Mouse (Mus musculus) hindbrain, postnatal 0 days (tissue): ENCODE data around the gene Mtmr4. TPM values are rescaled to one million over a fixed set of nuclear protein-coding genes. Genes with fewer than 3 reads are reported as not detected.

Experiments
- ATAC-seq: fragments of 200-750 bp; cut with Nextera tagmentation; 2 replicates; pipeline ENCODE4 v1.8.0; 2017; ENCODE audit warnings: mild to moderate bottlenecking, moderate TSS enrichment, moderate library complexity
- DNase-seq: peaks from one replicate; pipeline ENCODE4 v3.0.0-alpha.2; 2015; ENCODE audit warnings: low spot score
- H3K27ac ChIP-seq: fragments of 300-500 bp; sonication (generic); 2 replicates; pipeline ENCODE4 v1.5.1; 2014; ENCODE audit warnings: mild to moderate bottlenecking
- H3K27me3 ChIP-seq: fragments of 300-500 bp; sonication (generic); 2 replicates; pipeline ENCODE4 v1.6.1; 2014; ENCODE audit warnings: low read length, mixed read lengths; ENCODE audit not compliant: insufficient read depth
- H3K36me3 ChIP-seq: fragments of 300-500 bp; sonication (generic); 2 replicates; pipeline ENCODE4 v1.6.1; 2014; ENCODE audit warnings: low read length, mixed read lengths; ENCODE audit not compliant: insufficient read depth
- H3K4me1 ChIP-seq: fragments of 300-500 bp; sonication (generic); 2 replicates; pipeline ENCODE4 v1.6.1; 2014; ENCODE audit warnings: antibody characterized with exemption, low read length, mixed read lengths; ENCODE audit not compliant: insufficient read depth
- H3K4me2 ChIP-seq: fragments of 300-500 bp; sonication (generic); 2 replicates; pipeline ENCODE4 v1.6.1; 2014; ENCODE audit warnings: low read depth, mild to moderate bottlenecking, low read length, moderate library complexity, mixed read lengths
- H3K4me3 ChIP-seq: fragments of 300-500 bp; sonication (generic); 2 replicates; pipeline ENCODE4 v1.5.1; 2014; ENCODE audit warnings: low read length
- H3K9ac ChIP-seq: fragments of 300-500 bp; sonication (generic); replicated peaks from 2 replicates; pipeline ENCODE4 v1.6.1; 2014; ENCODE audit warnings: mild to moderate bottlenecking, low read length, moderate library complexity, mixed read lengths
- H3K9me3 ChIP-seq: fragments of 300-500 bp; sonication (generic); 2 replicates; pipeline ENCODE4 v1.6.1; 2016; ENCODE audit warnings: low read length, mixed read lengths
- CTCF ChIP-seq: IDR thresholded peaks from 2 replicates; pipeline ENCODE4 v1.5.1; 2016; ENCODE audit warnings: antibody characterized with exemption, control low read depth, low read depth
- WGBS: fragments of 180-500 bp; shearing (Covaris S2); extraction: QIAGEN DNeasy Blood & Tissue Kit; methylation state at CpG from one replicate; pipeline ENCODE4 v1.1.7; 2014; 5-methylcytosine and 5-hydroxymethylcytosine counted together
- polyA plus RNA-seq: library from polyadenylated mRNA; unstranded; fragments of >200 nt; fragmentation: Nextera tagmentation; extraction: Ambion mirVana; gene quantifications from 2 replicates; pipeline ENCODE4 v1.2.1, GENCODE M21; 2015
- total RNA-seq: library from RNA; depleted of rRNA; stranded (reverse); fragments of >200 nt; gene quantifications from 2 replicates; pipeline ENCODE4 v1.2.3, GENCODE M21; 2014

Mtmr4 gene
- total and polyA plus RNA-seq, 2 experiments from 2014 or later = 34.8 to 110 TPM

DNA sequence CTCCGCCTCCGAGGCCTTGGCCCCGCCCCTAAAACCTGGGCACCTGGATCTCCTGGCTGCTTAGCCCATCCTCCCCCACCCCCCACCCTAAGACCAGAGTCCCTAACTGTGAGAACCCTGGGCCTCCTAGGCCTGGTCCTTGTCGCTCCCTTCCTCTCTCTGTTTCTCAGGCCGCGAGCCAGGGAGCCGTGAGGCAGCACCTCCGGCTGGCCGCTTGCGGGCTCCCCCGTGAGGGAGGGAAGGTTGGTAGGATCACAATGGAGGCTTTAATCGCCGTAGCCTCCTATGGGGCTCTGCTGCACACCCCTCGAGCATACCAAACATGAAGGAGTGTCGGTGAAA lies 363 bp downstream of the Mtmr4 start:
- Histone ChIP-seq H3K9me3 (no peaks in the 10 kb centered on the region), H3K4me2 (peak overlapping the region; percentile 72), H3K4me3 (peak overlapping the region; percentile 70), H3K36me3 (peaks cover 3% of the 10 kb centered on the region; the same call in 1 of the 2 replicates), H3K9ac (peak overlapping the region; percentile 65), H3K27ac (peak overlapping the region; percentile 92), H3K27me3 (no peaks in the 10 kb centered on the region), H3K4me1 (peaks cover 32% of the 10 kb centered on the region)
- ATAC-seq = no peak
- DNase-seq = no peak
- no peak; the same call in 1 of the 2 replicates for TF ChIP-seq CTCF
- WGBS = 0% methylated on average over 15 of the region's 15 CpGs

DNA sequence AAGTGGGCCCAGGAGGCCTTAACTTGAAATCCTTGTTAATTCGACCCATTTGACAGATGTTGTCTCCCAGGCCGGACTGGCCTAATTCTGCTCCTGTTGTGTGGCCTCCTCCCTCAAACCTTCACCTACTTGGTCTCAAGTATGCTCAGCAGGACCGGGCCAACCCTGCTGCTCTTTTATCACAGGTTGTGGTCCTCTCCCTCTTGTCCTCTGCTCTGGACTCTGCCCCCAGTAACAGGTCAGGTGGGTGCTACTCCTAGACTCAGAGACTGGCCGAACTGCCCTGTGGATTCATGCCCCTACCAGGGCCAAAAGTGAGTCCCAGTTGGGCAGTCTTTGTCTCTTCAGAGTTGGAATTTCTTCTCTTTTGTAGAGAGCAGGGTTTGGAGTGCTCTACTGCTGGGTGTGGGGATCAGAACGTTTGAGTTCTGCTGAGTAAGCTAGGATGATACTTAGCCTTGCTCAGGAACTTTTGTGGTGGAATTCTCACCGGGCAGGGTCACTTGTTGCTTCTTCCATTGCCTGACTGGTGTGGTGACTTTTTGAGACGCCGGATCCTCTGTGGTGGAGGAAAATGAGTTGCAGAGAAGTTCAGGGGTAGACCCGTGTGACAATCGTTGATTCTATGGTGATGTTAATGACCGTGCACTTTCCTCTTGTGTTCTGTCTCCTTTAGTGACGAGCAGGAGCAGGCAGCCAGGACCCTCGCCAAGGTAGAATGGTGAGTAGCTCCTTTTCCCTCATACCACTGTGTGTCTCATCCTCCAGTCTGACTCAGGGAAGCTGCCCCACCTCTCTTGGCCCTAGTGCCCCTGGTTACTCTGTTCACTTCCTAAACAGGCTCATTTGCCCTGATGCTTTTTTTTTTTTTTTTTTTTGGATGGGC lies 994 bp downstream of the Mtmr4 start:
- Histone ChIP-seq H3K9me3 (no peaks in the 10 kb centered on the region), H3K4me1 (peaks cover 32% of the 10 kb centered on the region), H3K4me3 (peak overlapping the region; percentile 70), H3K4me2 (peak overlapping the region; percentile 72), H3K27ac (peak overlapping the region; percentile 92), H3K36me3 (peaks cover 9% of the 10 kb centered on the region; the same call in 1 of the 2 replicates), H3K9ac (peak overlapping the region; percentile 65), H3K27me3 (no peaks in the 10 kb centered on the region)
- no peak for TF ChIP-seq CTCF
- no peak for DNase-seq
- ATAC-seq = no peak
- 25% methylated on average over 13 of the region's 13 CpGs for WGBS

DNA sequence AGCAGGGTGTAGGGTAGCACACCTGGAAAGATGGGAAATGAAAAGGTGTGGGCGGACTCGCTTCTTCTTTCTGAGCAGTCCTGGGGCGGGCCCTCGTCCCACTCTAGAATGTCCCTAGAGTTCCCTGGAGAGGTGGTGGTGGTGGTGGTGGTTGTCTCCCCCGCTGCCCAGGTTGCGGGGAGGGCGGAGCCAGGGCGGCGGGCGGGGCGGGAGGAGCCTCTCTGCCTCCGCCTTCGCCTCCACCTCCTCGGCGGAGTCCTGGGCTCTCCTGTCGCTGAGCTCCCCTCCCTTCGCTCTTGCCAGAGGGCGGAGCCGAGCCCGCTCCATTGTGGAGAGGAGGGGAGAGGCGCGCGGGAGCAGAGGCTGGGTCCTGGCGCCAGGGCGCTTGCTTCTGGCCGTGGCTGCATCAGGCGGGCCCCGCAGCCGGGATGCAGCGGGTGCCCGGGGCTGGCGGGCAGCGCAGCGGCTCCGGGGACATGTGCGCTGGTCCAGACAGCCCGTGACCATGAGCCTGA lies 3.4 kb downstream of the Mtmr4 start:
- Histone ChIP-seq H3K27me3 (no peaks in the 10 kb centered on the region), H3K4me2 (peak overlapping the region; percentile 63), H3K9me3 (no peaks in the 10 kb centered on the region), H3K9ac (peak overlapping the region; percentile 84), H3K4me1 (peaks cover 25% of the 10 kb centered on the region), H3K36me3 (peaks cover 33% of the 10 kb centered on the region), H3K27ac (peak overlapping the region; percentile 77), H3K4me3 (peak overlapping the region; percentile 61)
- ATAC-seq (peak; percentile 48), DNase-seq (peak; percentile 92)
- TF ChIP-seq CTCF = no peak
- 3% methylated on average over 26 of the region's 37 CpGs for WGBS

DNA sequence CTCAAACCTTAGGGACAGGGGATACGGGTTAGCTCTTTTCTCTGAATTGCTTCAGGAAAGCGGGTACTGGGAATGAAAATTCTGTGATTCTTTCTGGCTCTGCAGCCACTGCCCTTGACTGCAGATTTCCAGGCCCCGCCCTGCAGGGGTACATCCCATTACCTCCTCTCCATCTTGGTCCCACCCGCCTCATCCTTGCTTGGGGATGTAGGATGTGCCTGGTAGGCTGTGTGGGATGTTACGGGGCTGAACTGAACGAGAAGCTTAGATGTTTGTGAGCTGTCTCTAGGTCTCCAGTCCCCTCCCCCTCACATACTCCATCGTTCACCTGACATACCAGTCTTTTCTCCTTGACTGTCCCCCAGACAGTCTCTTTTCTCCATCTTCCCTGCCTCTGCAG lies 4.0 kb downstream of the Mtmr4 start:
- DNase-seq (peak; percentile 27), ATAC-seq (no peak)
- WGBS = 4% methylated on average over 7 of the region's 7 CpGs
- peak; percentile 1; the same call in 1 of the 2 replicates for TF ChIP-seq CTCF
- Histone ChIP-seq H3K9me3 (no peaks in the 10 kb centered on the region), H3K4me3 (peak overlapping the region; percentile 61), H3K4me2 (peak overlapping the region; percentile 63), H3K27me3 (no peaks in the 10 kb centered on the region), H3K36me3 (peaks cover 39% of the 10 kb centered on the region), H3K9ac (peak overlapping the region; percentile 84), H3K4me1 (peaks cover 20% of the 10 kb centered on the region), H3K27ac (peak overlapping the region; percentile 77)

DNA sequence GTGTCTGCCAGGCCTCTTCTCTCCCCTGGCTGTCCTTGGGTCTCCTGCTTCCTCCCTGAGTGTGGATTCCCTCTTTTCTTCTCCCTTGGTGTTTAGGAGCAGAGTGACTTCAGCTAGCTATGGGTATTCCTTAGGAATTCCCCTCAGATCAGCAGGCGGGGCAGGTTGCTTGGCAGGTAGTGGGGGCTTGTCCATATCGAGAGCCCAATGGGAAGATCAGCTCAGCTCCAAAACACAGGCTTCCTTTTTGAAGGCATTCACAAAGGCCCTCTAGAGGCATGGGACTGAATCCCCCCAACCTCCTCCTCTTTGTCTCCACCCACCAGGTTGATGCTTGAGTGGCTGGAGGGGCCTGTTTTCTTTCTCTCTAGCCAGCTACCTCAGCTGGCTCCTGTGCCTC lies 4.5 kb downstream of the Mtmr4 start:
- Histone ChIP-seq H3K9ac (peak overlapping the region; percentile 84), H3K36me3 (peaks cover 42% of the 10 kb centered on the region), H3K4me3 (peak overlapping the region; percentile 61), H3K27me3 (no peaks in the 10 kb centered on the region), H3K27ac (peak overlapping the region; percentile 77), H3K4me1 (peaks cover 20% of the 10 kb centered on the region), H3K4me2 (peak overlapping the region; percentile 63), H3K9me3 (no peaks in the 10 kb centered on the region)
- WGBS = 12% methylated on average over 2 of the region's 2 CpGs
- ATAC-seq = no peak
- TF ChIP-seq CTCF = peak; percentile 52
- DNase-seq = peak; percentile 61

DNA sequence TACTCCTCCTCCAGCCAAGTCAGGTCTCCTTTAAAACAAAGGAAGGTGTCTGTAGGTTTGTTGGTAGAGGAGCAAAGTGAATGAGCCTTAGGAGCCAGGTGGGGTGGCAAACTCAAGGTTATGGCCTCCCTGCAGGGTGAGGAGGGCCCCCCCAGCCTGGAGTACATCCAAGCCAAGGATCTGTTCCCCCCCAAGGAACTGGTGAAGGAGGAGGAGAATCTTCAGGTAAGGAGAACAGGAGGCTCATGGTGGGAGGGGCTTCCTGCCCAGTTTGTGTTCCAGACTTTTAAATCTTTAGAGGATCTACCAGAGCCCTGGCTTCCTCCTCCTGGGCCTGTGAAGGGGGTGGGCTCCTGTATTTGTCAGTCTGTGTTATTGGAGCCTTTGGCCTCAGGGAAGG lies 5.1 kb downstream of the Mtmr4 start:
- ATAC-seq (no peak), DNase-seq (no peak)
- peak overlapping the region; percentile 63 for H3K4me2 ChIP-seq
- no peaks in the 10 kb centered on the region for H3K9me3 ChIP-seq
- H3K4me1 ChIP-seq = peaks cover 20% of the 10 kb centered on the region
- H3K36me3 ChIP-seq = peaks cover 46% of the 10 kb centered on the region
- H3K27me3 ChIP-seq = no peaks in the 10 kb centered on the region
- TF ChIP-seq CTCF = no peak
- peak overlapping the region; percentile 61 for H3K4me3 ChIP-seq
- peak overlapping the region; percentile 77; the same call in 1 of the 2 replicates for H3K27ac ChIP-seq
- H3K9ac ChIP-seq = peak overlapping the region; percentile 84; the same call in 1 of the 2 replicates
